Mouse (Mus musculus) adrenal gland, postnatal 25 days (tissue): ENCODE results near the gene Mttp. TPM values are rescaled to one million over a fixed set of nuclear protein-coding genes. Genes with fewer than 3 reads are reported as not detected.
A peak's percentile ranks its signal among the peaks of the same experiment; 100 is the strongest.

Experiments used
- DNase-seq: peaks from one replicate; pipeline ENCODE4 v3.0.0; 2021; ENCODE audit warnings: mixed read lengths
- total RNA-seq: library from RNA; stranded (reverse); gene quantifications from 2 replicates; pipeline ENCODE4 v1.2.3, GENCODE M21; 2021

The Mttp gene
- total RNA-seq, 1 experiment from 2014 or later, result 13.7 TPM

DNA sequence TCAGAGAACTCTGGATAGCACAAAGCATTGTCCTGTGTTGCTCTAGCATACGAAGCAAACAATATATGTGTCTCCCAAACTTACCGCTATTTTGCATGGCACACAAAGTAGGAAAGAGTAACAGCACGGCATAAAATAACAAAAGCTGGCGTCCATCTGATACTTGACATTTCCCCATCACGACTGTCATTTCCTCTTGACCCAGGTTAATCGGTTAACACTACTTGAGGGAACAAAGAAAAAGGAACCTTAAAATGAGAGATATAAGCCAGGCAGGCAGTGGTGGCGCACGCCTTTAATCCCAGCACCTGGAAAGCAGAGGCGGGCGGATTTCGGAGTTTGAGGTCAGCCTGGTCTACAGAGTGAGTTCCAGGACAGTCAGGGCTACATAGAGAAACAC lies 10.9 kb downstream of the Mttp start:
- no peak for DNase-seq

DNA sequence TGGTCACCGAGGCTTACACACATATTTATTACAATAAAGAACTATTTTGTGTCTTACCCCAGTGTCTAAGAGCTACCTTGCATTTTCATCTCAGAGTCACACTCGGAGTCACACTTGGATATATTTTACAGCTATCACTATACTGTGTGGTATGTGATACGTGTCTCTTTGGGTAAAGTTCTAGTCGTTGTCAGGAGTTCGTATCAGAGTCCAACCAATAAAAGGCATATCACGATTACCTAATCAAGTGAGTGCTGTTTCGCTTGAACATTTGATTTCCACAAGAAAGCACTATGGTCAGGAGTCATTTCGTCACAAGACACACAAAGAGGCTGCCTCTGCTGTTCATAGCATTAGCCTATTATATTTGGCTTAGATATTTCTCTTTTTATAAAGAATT lies 11.3 kb downstream of the Mttp start:
- no peak for DNase-seq

DNA sequence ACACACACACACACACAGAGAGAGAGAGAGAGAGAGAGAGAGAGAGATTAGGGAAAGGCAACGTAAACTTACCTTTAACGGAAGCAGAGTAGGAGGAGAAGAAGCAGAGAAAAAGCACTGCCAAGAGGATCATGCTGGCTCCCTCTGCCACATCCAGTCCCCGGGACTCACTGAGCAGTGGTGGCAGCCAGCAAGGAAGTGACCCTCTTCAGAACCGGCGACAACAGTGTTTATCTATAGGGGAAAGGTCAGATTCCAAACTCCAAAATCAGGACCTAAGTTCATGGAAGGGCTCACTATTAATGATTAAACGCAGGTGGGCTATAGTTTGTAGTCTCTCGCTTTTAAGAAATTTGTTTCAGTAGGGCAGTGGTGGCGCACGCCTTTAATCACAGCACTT lies 13.6 kb downstream of the Mttp start:
- DNase-seq, result no peak

DNA sequence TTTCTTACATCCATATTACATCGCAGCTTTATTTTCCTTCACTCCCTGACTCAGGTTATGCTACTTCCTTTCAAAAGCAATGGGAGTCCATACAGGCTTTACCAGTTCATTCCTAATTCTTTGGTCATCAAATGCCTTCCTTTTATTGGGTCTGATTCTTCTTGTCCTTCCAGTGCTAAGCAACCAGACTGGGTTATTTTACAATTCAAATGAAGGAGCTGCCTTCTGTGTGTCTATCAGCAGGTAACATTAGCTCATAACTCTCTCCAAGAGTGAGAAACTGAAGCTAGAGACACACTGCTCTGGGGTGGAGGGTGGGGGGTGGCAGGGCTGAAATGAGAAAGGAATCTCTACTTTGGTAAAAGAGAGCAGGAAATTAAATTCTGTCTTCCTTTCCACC lies 14.1 kb downstream of the Mttp start:
- no peak for DNase-seq

DNA sequence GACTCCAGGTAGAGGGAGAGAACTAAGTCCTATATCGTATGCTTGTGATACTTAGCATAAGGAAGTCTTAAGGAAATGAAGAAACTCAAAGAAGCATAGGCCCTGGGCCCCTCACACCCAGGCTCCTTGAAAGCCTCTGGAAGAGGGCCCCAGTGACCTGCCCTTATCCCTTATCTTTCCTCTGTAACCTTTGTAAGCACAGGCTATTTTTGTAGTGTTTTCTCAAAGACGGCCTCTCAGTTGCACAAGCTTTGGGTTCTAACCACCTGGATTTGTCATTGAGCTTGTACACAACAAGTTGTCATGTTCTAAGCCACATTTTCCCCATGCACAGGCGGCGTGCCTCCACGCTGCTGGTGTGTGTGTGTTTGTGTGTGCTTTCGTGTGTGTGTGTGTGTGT lies 15.7 kb downstream of the Mttp start:
- DNase-seq, result no peak

DNA sequence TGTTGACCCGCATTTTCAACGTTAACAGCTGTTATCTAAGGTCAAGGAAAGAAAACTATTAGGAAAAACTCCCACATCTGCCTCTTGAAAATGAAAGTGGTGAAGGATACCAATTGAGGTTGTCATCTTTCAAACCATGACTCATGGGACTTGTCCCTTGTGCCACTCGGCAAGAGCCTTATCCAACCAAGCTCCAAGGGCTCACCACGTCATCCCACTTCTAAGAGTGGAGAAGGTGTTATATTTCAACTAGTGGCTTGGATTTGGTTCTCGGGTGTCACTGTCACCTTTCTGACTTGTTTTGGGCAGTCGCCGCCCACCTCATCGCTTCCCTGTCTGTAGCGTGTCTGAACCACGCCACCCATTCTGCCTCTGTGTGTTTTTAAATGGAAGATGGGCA lies 20.9 kb downstream of the Mttp start:
- DNase-seq, result no peak

DNA sequence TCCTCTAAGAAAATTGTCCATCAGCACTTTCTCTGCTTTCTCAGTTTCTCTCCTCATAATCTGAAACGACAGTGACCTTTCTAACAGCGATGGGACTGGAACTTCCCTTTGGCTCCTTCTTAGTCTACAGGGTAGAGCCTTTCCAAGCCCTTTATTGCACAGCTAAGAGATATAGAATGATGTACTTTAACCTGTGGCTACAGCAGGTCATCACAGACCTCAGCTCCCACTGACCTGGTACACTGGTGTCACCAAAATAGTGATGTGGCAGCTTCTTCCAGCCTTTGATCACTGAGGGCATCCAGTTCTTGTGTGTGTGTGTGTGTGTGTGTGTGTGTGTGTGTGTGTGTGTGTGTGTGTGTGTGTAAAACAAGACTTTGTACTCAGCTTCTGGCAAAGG lies 23.3 kb downstream of the Mttp start:
- DNase-seq, result no peak

DNA sequence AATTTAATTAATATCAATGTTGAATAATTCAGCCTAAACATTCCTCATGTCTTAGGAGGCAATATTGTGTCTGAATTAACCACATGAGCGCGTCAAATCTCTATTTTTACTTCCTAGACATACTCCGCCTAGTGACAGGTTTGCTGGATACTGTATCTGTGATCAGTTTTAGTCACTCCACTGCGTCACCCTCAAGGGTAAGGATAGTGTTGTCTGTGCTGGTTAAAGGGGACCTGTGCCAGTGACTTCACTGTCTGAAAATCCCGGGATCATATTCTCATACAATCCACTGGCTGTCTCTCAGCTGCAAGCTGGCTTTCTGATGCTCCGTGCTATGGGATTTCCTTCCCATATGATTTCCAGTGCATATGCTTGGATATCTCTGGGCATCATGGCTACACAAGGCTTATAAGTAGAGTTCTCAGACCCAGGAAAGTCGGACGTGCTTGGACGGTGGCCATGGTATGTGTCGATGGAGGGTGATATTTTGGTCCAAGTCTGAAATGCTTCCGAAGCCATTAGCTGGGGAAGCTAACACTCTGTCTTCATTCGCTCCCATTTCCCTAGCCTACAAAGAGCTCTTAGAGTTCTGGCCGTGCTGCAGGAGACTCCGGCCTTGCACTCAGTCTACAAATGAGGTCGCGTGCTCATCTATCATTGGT lies 25.2 kb downstream of the Mttp start:
- no peak for DNase-seq

DNA sequence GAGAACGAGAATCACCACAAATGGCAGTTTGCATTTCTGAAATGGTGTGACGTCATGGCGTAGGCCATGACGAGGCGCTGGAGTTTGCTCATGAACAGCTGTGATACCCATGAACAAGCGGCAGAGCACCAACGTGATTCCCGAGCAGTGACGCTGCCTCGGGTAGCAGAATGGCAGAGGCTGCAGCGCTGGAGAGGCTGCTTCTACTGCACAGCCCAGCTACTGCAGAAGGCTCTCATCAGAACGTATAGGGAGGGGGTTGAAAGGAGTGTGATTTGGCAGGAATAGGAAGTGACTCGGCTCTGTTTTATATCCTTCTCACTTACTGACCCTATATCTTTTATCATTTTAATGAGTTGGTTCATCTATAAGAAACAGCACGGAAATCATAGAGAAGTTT lies 25.9 kb downstream of the Mttp start:
- DNase-seq, result no peak

DNA sequence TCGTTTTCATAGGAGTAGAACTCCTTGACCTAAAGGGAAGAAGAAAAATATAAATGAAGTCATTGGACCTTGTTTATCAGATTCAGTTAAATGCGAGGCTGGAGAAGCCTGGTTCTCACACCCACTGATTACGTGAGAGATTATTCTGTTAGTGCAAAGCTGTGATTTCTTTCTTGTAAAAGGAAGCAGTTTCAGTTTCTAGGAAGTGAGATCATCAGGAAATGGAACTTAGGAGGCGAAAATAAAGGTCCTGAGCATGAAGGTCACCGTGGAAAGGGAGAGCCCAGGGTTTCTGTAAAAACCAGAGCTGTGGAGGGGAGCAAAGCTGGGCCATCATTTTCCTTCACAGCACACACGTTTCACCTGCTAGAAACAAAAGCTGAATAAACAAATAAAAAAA lies 26.4 kb downstream of the Mttp start:
- no peak for DNase-seq

DNA sequence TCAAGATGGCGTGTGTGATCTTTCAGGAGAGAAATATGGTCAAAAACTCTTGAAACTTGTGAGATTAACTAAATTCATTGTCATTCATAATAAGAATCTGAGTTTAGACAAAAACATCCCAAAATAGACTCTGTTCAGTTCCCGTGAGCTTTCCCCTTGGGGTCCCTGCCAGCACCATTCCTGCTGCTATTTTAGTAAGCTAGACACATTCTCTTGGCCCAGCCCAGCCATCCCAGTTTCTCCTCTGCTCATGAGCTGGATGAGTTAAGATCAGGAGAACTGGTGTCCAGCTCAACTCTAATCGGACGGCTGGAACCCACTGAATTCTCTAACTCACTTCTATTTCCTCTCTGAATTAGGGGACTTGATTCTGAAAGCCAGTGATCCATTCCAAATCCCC lies 27.9 kb downstream of the Mttp start:
- no peak for DNase-seq

DNA sequence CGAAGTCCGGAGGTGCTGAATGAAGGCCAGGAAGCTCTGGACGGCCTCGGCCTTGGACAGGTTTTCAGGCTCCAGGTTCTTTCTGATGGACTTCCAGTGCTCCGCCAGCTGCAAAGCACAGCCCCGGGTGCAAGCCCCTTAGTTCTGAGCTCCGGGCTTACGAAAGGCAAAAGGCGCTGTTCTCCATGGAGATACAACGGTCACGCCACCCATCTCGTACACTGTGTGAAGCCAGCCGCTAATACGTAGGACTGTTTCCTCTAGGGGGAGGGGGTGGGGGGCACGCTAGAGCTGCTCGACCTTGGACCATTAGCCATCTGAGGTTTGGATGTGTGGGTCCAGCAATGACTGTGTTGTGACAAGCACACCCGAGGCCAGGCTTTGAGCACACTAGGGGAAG lies 30.7 kb downstream of the Mttp start:
- peak; percentile 14 for DNase-seq

DNA sequence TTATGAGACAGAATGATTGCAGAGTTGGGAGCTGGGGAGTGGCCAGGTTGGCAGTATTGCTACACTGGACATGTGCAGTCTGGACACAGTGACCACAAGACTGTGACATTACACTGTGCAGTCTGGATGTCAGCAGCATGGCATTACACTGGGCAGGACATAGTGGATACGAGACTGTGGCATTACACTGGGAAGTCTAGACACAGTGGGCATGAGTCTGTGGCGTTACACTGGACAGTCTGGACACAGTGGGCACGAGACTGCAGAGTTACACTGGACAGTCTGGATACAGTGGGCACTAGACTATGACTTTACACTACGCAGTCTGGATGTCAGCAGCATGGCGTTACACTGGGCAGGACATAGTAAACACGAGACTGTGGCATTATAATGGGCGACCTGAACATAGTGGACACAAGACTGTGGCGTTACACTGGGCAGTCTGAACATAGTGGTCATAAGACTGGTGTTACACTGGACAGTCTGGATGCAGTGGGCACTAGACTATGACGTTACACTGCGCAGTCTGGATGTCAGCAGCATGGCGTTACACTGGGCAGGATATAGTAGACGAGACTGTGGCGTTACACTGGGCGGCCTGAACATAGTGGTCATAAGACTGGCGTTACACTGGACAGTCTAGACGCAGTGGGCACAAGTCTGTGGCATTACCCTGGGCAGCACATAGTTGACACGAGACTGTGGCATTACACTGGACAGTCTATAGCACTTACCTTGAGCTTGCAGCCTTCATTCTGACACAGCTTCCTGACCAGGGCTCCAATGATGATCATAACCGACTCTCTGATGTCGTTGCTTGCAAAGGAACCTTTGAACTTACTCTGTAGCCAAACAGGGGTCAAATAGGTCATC lies 33.6 kb downstream of the Mttp start:
- DNase-seq, result no peak

DNA sequence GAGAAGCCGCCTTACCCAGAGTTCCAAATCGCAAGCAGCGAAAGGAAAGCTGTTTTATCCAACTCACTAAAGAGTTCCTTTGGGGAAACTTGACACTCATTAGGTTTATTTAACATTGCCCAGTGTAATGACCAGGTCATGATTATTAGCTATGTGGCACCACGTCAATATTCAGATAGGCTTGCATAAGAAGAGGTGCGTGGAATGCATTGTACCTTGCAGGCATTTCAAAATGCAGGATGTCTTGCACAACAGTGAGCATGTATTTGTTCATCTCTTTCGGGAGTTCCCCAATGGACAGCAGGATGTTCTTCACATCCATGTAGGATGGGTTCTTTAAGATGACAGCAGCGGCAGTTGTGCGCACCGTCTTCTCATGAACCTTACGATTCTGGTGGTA lies 37.9 kb downstream of the Mttp start:
- DNase-seq, result no peak

DNA sequence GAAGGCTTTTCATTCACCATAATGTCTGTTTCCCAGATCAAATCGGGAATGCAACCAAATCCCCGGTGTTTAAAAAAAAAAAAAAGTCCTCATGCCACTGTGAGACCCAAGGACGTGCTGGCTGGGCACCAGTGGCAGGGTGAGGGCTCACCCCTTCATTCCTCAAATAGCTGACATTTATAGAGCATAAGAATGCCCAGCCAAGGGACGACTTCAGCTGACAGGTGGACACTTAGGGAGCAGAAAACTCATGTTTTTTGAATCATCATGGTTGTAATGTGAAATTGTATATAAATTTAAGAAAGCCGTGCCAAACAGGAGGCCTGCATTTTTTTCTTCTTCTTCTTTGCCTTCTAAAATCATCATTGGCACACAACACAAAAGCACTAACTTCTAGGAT lies 39.7 kb downstream of the Mttp start:
- DNase-seq, result peak; percentile 22

DNA sequence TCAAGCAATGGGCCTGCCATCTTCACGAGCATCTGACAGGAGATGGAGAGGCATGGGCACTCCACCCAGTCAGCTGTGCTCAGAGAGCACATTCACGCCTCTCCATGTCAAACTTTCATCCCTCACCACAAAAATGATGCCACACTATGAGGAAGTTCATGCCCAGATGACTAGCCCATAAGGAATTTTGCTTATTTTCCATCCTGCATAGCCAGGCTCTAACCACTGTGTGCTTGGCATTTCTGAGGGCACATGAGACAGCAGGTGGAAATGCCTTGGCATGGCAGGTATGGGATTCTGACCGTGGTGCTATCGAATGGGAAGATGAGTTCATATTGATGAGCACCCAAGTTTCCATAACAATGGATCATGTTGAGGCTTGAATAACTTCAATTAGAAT lies 41.1 kb downstream of the Mttp start:
- DNase-seq, result no peak

DNA sequence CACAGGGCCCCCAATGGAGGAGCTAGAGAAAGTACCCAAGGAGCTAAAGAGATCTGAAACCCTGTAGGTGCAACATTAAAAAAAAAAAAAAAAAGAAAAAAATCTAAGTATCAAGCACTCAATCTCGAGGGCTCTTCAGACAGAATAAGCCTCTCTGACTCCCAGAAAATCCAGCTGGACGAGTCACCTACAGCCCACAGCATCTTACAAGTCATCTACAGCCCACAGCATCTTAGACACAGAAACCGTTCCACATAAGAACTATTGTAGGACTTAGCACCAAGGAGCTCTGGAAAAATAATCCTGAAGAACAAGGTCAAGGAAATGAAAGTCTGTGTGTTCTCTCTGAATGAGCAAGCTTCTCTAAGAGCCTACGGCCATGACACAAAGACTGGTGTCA lies 42.8 kb downstream of the Mttp start:
- DNase-seq, result no peak

DNA sequence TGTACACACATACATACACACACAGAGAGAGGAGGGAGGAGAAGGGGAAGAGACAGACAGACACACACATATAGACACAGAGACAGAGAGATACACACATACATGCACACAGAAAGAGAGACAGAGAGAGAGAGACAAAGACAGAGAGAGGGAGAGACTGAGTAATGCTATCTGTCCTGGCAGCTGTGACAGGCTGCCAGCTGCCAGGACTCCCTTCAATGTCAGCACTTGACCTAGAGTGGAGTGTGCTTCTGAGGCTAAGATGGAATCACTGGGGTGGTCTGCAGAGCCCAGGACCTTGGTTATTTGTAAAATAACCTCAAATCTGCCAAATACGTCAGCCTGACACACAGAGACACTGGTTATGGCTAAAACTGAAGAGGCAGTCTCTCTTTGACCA lies 47.0 kb downstream of the Mttp start:
- no peak for DNase-seq

DNA sequence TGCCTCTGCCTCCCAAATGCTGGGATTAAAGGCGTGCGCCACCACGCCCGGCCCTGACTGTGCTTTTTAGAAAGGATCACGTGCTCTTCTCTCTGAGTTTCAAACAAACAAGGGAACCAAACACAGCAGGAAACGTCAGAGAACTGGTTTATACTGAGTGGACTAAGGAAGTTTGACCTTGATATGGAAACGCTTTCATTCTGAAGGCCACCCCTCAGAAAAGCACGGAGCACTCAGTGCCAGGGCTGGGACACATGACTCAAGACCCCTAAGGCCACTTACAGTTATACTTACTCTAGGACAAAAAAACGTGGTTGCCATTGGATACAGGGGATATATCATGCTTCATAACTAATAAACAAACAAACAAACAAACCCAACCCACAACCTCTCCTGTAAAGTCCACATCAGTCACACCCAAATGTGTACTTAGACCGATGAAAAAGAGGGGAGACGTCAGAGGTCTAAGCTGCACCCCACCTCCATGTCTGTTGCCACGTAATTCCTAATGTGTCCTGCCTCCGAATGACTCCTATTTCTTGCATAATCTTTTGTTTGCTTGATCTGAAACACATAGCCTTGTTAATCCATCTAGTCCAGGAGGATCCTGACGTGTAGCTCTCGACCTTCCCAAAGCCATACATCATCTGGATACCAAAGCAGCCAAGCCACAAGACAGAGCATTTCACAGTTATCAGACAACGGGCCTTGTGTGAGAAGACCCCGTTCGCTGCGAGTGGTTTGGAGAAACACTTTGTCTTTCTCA lies 48.3 kb downstream of the Mttp start:
- no peak for DNase-seq

DNA sequence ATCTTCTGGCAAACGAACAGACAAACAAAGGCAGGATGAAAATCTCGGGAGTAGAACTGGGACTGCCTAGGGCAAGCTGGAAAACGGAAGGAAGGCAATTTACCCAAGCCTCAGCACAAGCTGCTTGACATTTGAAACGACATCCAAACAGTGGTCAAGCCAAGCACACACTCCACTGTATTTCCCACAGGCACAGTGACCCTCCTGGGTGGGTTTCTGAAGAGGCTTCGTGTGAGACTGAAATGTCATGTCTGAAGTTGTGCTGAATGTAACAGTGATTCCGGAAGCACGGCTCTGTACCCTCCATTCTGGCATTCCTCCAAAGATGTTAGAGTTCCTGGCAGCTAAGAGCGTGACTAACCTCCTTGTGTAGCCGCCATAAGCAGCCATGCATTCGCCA lies 49.0 kb downstream of the Mttp start:
- DNase-seq, result no peak

DNA sequence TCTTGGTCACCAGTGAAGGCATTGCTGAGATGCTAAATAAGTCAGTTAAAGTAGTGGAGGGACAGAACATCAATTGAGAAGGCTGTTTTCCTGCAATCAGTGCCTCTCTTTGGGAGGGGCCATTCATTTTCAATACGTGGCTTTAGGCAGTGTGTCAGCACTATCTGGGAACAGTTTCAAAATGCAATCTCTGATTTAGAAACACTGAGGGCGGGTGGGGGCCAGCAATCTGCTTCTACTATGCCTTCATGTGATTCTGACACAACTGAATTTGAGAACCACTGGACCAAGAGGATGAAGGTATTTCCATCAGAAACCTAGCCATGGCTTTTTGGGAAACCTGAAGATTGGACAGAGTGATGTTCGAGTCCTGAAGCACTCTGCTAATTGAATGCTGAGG lies 49.5 kb downstream of the Mttp start:
- DNase-seq, result no peak

DNA sequence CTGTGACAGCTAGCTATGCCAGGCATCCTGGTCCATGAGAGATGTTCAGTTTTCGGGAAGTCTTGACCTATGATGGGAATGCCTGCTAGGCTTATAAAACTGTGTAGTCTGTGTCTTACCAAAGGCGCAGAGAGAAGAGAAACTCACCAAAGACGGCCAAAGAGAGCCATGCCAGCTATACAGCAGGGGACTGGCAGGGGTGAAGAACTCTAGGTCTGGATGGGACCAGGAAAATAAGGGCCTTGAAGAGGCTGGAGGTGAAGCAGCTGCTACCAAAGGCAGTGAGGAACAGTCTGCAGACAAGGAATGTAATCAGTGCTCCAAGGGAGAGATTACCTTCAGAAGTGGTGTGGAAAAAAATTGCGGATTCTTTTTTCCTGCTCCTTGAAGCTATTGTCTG lies 60.9 kb downstream of the Mttp start:
- DNase-seq, result no peak

DNA sequence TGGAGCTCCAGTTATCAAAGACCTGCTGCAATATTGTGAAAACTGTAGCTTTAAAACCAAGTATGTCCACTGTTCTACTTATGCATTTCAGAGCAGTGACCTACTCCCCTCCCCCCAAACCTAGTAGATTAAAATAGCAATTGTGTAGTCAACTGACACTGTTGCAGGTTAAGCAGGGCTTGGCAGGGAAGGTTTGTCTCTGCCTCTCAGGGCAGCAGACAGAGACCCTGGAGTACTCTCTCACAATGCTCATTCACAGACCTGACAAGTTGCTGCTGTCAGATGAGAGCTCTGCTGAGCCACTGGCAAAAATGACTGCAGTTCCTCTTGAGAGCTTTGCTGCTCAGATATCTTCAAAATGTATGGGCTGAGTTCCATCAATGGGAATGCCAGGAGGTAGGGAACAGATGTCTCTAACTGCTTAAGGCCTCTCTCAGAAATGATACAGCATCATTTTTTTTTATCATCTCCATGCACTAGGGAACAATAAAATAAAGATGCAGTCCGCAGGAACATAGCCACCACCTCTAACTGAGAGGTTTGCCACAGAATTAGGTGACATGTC lies 61.6 kb downstream of the Mttp start:
- DNase-seq, result no peak
